Mouse (Mus musculus): ENCODE data around the gene Rab30. TPM values are rescaled to one million over a fixed set of nuclear protein-coding genes. Genes with fewer than 3 reads are reported as not detected.

The Rab30 gene
- polyA plus RNA-seq (2014; fragmentation: Illumina TruSeq; extraction: RNeasy Lipid Tissue Mini Kit (QIAGEN cat#74804); ENCODE audit: low read depth, low replicate concordance): 4.7 TPM

GRCm38 (mm10) chr7:92741152-92741860 lies at the start of gene Rab30:
Rab30 (plus strand) TSS chr7:92741603.

GRCm38 (mm10) chr7:92874116-92874675 lies 132.8 kb downstream of the Rab30 start, which contains the start of the genes Ddias and Prcp:
Ddias (minus strand) TSS chr7:92874247.
Prcp (plus strand) TSS chr7:92874470.

Other genes with a start within 250 kb of the Rab30 start
- 91.7 TPM for gene Ccdc90b, start 180.5 kb upstream of the Rab30 start, polyA plus RNA-seq (2014; fragmentation: Illumina TruSeq; extraction: RNeasy Lipid Tissue Mini Kit (QIAGEN cat#74804); ENCODE audit: low read depth, low replicate concordance)
- gene Ankrd42, start 104.5 kb upstream of the Rab30 start, polyA plus RNA-seq (2014; fragmentation: Illumina TruSeq; extraction: RNeasy Lipid Tissue Mini Kit (QIAGEN cat#74804); ENCODE audit: low read depth, low replicate concordance): 6.5 TPM
- 57.1 TPM for gene Pcf11, start 71.7 kb upstream of the Rab30 start, polyA plus RNA-seq (2014; fragmentation: Illumina TruSeq; extraction: RNeasy Lipid Tissue Mini Kit (QIAGEN cat#74804); ENCODE audit: low read depth, low replicate concordance)
- gene Ddias, start 132.6 kb downstream of the Rab30 start, polyA plus RNA-seq (2014; fragmentation: Illumina TruSeq; extraction: RNeasy Lipid Tissue Mini Kit (QIAGEN cat#74804); ENCODE audit: low read depth, low replicate concordance): 2.2 TPM
- 31.4 TPM for gene Prcp, start 132.9 kb downstream of the Rab30 start, polyA plus RNA-seq (2014; fragmentation: Illumina TruSeq; extraction: RNeasy Lipid Tissue Mini Kit (QIAGEN cat#74804); ENCODE audit: low read depth, low replicate concordance)

All from kidney, adult 10 weeks (tissue).